Mouse (Mus musculus): ENCODE data around the gene Wnt11.

DNA sequence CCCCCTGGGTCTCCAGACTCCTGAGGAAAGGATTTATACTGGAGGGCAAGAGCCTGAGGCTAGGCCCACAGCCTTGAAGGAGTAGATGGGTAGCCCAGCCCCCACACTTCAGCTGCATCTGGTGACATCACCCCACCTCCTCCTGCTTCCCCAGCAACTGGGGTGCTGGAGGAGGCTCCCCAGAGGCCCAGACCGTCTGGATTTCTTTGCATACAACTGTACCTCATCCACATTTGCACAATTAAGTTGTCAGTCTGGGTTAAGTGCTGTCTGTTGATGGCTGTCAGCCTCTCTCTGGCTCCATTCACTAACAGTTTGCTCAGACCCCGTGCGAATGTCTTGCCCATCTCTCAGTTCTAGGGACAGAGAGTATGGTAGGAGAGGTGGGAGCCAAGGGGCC, 6.9 kb upstream of the Wnt11 start:
- TF ChIP-seq EP300 (IDR thresholded peaks at IDR 0.05; ENCODE audit: insufficient read depth, low read depth, low read length) (no peak), CTCF (IDR thresholded peaks at IDR 0.05; ENCODE audit: low read depth, low read length) (no peak), POLR2A (IDR thresholded peaks at IDR 0.05; ENCODE audit: insufficient read depth, low read length) (no peak)
